Mouse (Mus musculus): ENCODE data around the gene Elmo3. TPM values are rescaled to one million over a fixed set of nuclear protein-coding genes. Genes with fewer than 3 reads are reported as not detected.

Gene Elmo3
- total RNA-seq, 2 experiments from 2014 or later: 0.31 to 0.91 TPM

DNA sequence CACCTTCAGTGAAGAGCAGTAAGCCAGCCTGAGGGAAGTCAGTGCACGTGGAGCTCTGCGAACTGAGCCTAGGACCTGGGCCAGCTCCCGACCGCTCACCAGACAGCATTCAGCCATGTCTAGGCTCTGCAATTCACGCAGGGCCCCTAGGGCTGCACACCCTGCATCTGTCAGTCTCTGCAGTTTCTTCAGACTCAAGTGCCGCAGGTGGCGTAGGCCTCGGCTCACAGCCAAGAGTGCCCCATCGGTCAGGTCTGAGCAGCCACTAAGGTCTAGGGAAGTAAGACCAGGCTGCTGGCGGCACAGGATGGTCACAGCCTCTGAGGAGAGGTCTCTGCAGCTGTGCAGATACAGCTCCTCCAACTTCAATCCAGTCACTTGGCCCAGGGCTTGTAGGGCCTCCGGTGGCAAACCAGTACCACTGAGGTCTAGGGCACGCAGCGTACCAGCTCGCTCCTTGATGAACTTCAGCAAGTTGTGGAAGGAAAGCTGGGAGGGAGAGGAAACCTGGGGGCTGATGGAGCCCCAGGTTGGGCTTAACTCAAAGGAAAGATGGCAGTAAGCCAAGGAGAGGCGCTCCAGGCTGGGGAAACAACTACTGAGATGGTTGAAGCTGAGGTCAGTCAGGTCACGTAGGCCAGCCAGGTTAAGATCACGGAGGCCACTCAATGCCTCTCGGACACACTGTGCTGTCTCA lies 9.8 kb downstream of the Elmo3 start:
- no peak for DNase-seq (ENCODE audit: low spot score in 2 of 2)
- intact Hi-C loops (cut with DNase I): no loop called here

DNA sequence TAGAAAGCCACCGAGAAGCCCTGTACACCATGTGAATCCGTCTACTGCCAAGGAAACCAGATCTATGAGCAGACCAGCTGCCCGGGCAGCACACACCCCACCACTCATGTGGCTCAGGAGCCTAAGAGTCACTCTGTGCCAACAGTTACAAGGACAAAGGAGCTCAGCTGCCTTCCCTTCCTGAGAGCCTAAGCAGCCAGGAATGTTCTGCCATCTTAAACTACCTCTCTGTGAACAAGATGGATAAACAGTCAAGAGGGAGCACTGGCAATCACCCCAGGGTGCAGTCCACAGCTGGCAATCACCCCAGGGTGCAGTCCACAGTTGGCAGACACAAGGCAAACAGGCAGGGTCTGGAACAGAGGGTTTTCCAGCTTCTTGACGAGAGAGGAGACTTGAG lies 12.5 kb downstream of the Elmo3 start:
- intact Hi-C loops (cut with DNase I): no loop called here
- no peak for DNase-seq (ENCODE audit: low spot score in 2 of 2)

DNA sequence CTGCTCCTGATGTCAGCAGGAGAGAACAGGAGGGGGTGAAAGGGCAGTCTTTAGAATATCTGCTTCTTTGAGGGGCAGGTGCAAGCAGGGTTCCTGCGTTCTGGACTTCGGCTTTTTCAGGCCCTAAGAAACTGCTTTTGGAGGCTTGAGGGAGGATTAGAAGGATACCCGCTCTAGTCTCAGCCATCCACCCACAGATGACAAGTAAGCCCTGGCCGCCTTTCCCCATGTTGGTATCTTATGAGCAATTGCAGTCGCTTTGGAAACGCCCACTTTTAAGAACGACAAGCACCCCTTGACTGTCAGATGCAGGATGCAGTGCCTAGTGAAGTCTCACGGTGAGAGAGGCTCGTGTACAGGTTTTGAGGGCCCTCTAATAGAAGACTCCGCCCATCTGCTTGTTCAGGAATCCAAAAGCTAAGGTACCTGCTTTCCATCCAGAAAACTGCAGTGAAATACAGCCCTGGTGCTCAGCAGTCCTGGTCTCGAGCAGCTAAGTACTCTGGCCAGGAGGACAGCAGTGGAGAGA lies 13.3 kb downstream of the Elmo3 start:
- intact Hi-C loops (cut with DNase I): no loop called here
- DNase-seq (ENCODE audit: low spot score in 2 of 2): no peak

DNA sequence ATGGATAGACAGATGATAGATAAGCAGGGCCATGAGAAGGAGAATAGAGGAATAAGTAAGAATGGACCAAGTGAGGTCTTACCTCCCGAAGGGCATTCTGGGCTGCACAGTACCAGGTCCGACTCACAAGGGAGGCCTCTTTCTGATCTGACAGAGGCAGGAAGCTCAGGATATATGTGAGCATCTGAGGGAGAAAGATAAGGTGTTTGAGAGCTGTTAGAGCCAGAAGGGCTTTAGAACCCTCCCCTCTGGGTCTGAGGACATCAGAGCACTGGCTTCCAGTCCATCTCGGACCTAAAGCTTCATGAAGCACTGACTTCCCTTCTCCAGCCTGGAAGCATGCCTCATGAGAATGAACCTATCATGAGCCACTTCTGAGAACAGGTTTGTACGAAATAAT lies 17.8 kb downstream of the Elmo3 start:
- no peak for DNase-seq (ENCODE audit: low spot score in 2 of 2)
- intact Hi-C loops (cut with DNase I): no loop called here

DNA sequence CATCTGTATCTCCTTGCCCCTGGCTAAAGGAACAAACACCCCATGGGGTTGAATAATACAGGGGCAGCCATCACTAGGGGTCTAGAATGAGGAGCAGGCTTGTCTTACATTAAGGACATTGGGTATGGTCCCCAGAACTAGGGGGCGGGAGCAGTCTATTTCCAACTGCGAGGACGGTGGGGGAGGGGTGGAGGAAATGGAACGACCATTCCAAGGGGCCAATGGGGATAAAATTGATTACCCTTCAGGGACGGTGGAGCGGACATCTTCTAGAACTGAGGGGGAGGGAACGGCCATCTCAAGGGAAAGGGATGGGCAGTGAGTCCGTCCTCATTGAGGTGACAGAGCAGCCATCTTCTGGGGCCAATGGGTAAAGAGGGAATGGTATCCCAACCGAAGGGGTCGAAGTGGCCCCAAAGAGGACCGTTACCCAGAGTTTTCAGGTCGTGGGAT lies 20.3 kb downstream of the Elmo3 start:
- no peak for DNase-seq (ENCODE audit: low spot score in 2 of 2)
- intact Hi-C loops (cut with DNase I): no loop called here

DNA sequence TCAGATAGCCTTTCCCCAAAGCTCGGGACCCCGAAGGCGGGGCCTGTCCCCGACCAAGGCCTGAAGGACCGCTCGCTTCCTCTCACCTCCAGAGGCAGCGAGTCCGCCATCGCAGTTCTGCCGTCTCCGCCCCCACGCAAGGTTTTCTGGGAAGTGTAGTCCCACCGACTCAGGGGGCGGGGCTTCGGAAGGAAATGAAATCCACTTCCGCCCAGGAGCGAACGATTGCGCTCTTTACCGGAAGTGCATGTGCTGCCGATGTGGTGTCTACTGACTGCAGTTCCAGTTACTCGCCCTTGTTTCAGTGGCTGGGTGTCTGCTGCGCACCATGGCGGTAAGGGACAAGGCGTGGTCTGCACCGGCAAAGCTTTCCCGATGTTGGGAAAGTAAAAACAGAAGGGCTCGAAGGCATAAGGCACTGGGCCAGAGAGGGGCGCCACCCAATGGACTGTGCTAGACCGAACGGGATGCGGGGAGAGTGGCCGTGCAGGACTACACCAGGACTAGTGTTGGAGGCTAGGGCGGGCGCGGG lies 20.8 kb downstream of the Elmo3 start, which contains the start of the genes Lrrc29 and Tmem208:
TSS of gene Lrrc29 (minus strand) at position 138 of the 532 bp plus-strand sequence.
TSS of gene Tmem208 (plus strand) at position 214 of the 532 bp plus-strand sequence.
- intact Hi-C loops (cut with DNase I): no loop called here
- DNase-seq (ENCODE audit: low spot score in 2 of 2): peak; percentile 97 to 98

DNA sequence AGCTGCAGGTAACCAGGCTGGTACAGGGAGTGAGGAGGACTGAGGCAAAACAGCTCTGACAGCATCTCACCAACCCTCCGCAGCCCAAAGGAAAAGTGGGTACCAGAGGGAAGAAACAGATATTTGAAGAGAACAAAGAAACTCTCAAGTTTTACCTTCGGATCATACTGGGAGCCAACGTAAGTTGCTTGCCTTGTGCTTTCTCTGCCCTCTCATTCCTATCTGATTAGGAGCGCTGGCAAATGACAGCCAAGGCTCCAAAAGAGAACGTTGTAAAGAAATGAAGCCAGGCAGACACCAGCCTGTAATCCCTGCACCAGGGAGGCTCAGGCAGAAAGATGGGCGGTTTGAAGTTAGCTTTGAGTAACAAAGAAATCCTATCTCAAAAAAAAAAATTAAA lies 21.6 kb downstream of the Elmo3 start:
- intact Hi-C loops (cut with DNase I): no loop called here
- DNase-seq (ENCODE audit: low spot score in 2 of 2): no peak

- intact Hi-C loops (cut with DNase I): no loop called here
- no peak for DNase-seq (ENCODE audit: low spot score in 2 of 2)
Observed at GRCm38 (mm10) chr8:105330325-105330724, 24.9 kb downstream of the Elmo3 start.

GRCm38 (mm10) chr8:105331469-105331868 lies 26.1 kb downstream of the Elmo3 start:
- intact Hi-C loops (cut with DNase I): no loop called here
- no peak for DNase-seq (ENCODE audit: low spot score in 2 of 2)

- intact Hi-C loops (cut with DNase I): no loop called here
- no peak for DNase-seq (ENCODE audit: low spot score in 2 of 2)
Observed at GRCm38 (mm10) chr8:105331931-105332330, 26.5 kb downstream of the Elmo3 start.

- intact Hi-C loops (cut with DNase I): no loop called here
- DNase-seq (ENCODE audit: low spot score in 2 of 2): no peak
Observed at GRCm38 (mm10) chr8:105332523-105332922, 27.1 kb downstream of the Elmo3 start.

- DNase-seq (ENCODE audit: low spot score in 2 of 2): no peak
- intact Hi-C loops (cut with DNase I): no loop called here
Observed at GRCm38 (mm10) chr8:105336373-105337130, 31.2 kb downstream of the Elmo3 start.

DNA sequence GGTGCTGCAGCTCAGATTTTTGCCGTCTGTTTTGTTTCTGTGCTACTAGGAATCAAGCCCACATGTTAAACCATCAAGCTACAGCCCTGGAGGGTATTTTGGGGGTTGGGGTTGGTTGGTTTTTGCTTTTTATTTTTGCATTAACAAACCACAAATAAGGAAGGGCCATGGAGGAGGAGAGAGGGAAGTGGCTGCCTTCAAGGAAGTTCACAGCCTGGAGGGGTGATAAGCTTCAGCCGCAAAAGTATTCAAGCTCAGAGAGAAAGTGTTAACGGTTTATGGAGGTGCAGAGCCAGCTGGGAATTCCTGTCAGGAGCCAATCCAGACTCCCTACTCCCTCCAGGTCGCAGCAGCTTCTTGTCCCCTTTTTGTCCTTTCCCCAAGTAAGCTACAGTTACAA lies 33.6 kb downstream of the Elmo3 start:
- intact Hi-C loops (cut with DNase I): no loop called here
- DNase-seq (ENCODE audit: low spot score in 2 of 2): no peak

DNA sequence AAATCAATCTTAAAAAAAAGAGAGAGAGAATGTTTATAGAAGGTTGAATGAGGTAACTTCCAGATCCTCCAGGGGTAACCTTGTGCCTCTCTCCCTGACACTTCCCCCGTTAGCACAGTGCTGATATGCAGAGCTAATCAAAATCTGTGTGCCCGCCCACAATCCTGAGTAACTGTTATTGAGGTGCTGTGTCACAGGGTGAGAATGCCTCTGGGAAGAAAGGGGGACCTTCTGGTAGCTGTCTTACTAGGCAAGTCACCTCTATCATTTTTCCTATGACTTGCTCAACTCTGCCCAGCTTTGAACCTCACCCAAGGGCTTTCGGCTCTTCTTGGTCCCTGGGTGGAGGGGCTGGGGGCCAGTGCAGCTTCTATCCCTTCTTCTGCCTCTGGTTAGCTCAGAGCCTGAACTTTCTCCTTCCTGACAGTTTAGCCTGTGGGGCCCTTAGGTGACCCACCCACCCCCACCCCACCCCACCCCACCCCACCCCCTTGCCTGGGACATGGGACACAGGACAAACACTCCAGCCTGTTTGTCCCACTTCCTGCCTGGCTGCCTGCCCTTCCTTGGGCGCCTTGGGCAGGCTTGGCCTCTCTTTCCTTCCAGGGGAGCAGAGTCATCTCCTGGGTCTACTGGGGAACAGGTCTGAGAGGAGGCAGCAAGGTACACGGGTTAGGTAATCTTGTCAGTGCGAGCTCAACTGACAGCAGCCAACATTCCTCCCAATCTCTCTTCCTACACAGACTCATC lies 34.7 kb downstream of the Elmo3 start:
- intact Hi-C loops (cut with DNase I): no loop called here
- DNase-seq (ENCODE audit: low spot score in 2 of 2): no peak

DNA sequence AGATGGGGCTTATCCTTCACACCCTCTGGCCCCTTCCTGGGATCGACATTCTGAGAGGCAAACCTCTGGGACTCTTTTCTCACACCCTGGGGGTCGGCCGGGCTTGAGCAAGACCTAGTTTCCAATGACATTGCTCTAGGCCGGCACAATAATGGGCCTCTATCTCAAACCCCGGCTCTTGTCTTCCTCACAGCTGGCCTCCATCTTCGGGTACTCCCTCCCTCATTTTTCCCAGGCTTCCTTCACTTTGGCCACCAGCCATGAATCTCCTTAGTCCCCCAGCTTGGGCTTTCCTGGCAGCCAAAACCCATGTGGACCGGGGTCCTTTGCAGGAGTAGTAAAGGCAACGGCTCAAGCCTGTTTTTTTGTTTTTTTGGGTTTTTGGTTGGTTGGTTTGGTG lies 36.0 kb downstream of the Elmo3 start:
- intact Hi-C loops (cut with DNase I): no loop called here
- DNase-seq (ENCODE audit: low spot score in 2 of 2): no peak

GRCm38 (mm10) chr8:105342768-105343167 lies 37.4 kb downstream of the Elmo3 start:
- DNase-seq (ENCODE audit: low spot score in 2 of 2): no peak
- intact Hi-C loops (cut with DNase I): no loop called here

GRCm38 (mm10) chr8:105343791-105344574 lies 38.6 kb downstream of the Elmo3 start:
- DNase-seq (ENCODE audit: low spot score in 2 of 2): no peak
- intact Hi-C loops (cut with DNase I): no loop called here

- intact Hi-C loops (cut with DNase I): no loop called here
- peak in 1 of 2 experiments; percentile 32 for DNase-seq (ENCODE audit: low spot score in 2 of 2)
Observed at GRCm38 (mm10) chr8:105345061-105345975, 39.9 kb downstream of the Elmo3 start.
